Mouse (Mus musculus) heart, postnatal 14 days (tissue): ENCODE results near the gene Med23. TPM values are rescaled to one million over a fixed set of nuclear protein-coding genes. Genes with fewer than 3 reads are reported as not detected.
A peak's percentile ranks its signal among the peaks of the same experiment; 100 is the strongest.

Experiments used
- DNase-seq, 2 experiments: peaks; one replicate each; pipeline ENCODE4 v3.0.0; 2021 to 2022
- intact Hi-C: fragments of 180-260 bp; cut with DNase I; formaldehyde crosslinking; loops from one replicate; pipeline ENCODE4 v1.15.1; 2025
- long read RNA-seq, 2 experiments: library from polyadenylated mRNA; stranded (forward); transcript quantifications; one replicate each; pipeline ENCODE4 v2.0.0; 2021
- total RNA-seq, 2 experiments: library from RNA; stranded (reverse); gene quantifications; 2 replicates each; pipeline ENCODE4 v1.2.3; 2021

Med23 gene
- total RNA-seq, result 10 to 100 TPM; 16.2 to 16.6 TPM
- long read RNA-seq, experiment 1, full-length matches to known transcripts, result 1 of 5 reads
- long read RNA-seq, experiment 1, partial matches to known transcripts, result 4 of 5 reads
- long read RNA-seq, experiment 1, other reads (novel, unspliced or antisense), result 0 of 5 reads
- long read RNA-seq, experiment 2, full-length matches to known transcripts, result 1 of 4 reads
- long read RNA-seq, experiment 2, partial matches to known transcripts, result 2 of 4 reads
- long read RNA-seq, experiment 2, other reads (novel, unspliced or antisense), result 1 of 4 reads

- intact Hi-C loops, result loop anchor here (5.0 to 10.0 kb wide), 3 partner anchors 73 to 347 kb away; no protein-coding TSS in a partner anchor
- peak; percentile 96 to 99 for DNase-seq
These were observed at the start of gene Med23 for GRCm38 (mm10) chr10:24869760-24870290. Gene Med23 (plus strand): TSS chr10:24869986.

GRCm38 (mm10) chr10:24821990-24822676 is 47.7 kb upstream of the Med23 start:
- intact Hi-C loops, result no loop called here
- DNase-seq, result no peak

GRCm38 (mm10) chr10:24822842-24823241 is 46.9 kb upstream of the Med23 start:
- intact Hi-C loops, result no loop called here

GRCm38 (mm10) chr10:24823265-24823664 is 46.5 kb upstream of the Med23 start:
- intact Hi-C loops, result no loop called here
- DNase-seq, result no peak

More at GRCm38 (mm10) chr10:24822842-24823241, 46.9 kb upstream of the Med23 start:
- no peak for DNase-seq

GRCm38 (mm10) chr10:24823697-24824535 is 45.9 kb upstream of the Med23 start:
- no peak for DNase-seq
- intact Hi-C loops, result no loop called here

GRCm38 (mm10) chr10:24824621-24825020 is 45.2 kb upstream of the Med23 start:
- no peak for DNase-seq

GRCm38 (mm10) chr10:24825456-24826081 is 44.2 kb upstream of the Med23 start:
- DNase-seq, result no peak
- intact Hi-C loops, result no loop called here

More at GRCm38 (mm10) chr10:24824621-24825020, 45.2 kb upstream of the Med23 start:
- intact Hi-C loops, result no loop called here

GRCm38 (mm10) chr10:24826130-24826529 is 43.7 kb upstream of the Med23 start:
- intact Hi-C loops, result no loop called here
- DNase-seq, result no peak

GRCm38 (mm10) chr10:24828136-24828535 is 41.6 kb upstream of the Med23 start:
- intact Hi-C loops, result no loop called here
- no peak for DNase-seq

GRCm38 (mm10) chr10:24830448-24830847 is 39.3 kb upstream of the Med23 start:
- intact Hi-C loops, result no loop called here
- no peak for DNase-seq

- no peak for DNase-seq
- intact Hi-C loops, result no loop called here
These were observed 38.2 kb upstream of the Med23 start for GRCm38 (mm10) chr10:24831377-24832095.

GRCm38 (mm10) chr10:24832306-24832705 is 37.5 kb upstream of the Med23 start:
- intact Hi-C loops, result no loop called here
- DNase-seq, result no peak

GRCm38 (mm10) chr10:24834634-24835371 is 35.0 kb upstream of the Med23 start:
- no peak for DNase-seq
- intact Hi-C loops, result no loop called here

GRCm38 (mm10) chr10:24835702-24836342 is 34.0 kb upstream of the Med23 start:
- intact Hi-C loops, result no loop called here
- DNase-seq, result peak; percentile 9 to 14

GRCm38 (mm10) chr10:24836366-24837038 is 33.3 kb upstream of the Med23 start:
- DNase-seq, result no peak
- intact Hi-C loops, result no loop called here

GRCm38 (mm10) chr10:24840795-24841194 is 29.0 kb upstream of the Med23 start:
- no peak for DNase-seq

GRCm38 (mm10) chr10:24841998-24842397 is 27.8 kb upstream of the Med23 start:
- intact Hi-C loops, result no loop called here
- DNase-seq, result no peak

More at GRCm38 (mm10) chr10:24840795-24841194, 29.0 kb upstream of the Med23 start:
- intact Hi-C loops, result no loop called here

- no peak for DNase-seq
- intact Hi-C loops, result no loop called here
These were observed 27.1 kb upstream of the Med23 start, which contains the start of gene Enpp3 for GRCm38 (mm10) chr10:24842676-24843075. Gene Enpp3 (minus strand): TSS chr10:24842823.
